Mouse (Mus musculus): ENCODE results near the gene Pnldc1.

Gene Pnldc1

DNA sequence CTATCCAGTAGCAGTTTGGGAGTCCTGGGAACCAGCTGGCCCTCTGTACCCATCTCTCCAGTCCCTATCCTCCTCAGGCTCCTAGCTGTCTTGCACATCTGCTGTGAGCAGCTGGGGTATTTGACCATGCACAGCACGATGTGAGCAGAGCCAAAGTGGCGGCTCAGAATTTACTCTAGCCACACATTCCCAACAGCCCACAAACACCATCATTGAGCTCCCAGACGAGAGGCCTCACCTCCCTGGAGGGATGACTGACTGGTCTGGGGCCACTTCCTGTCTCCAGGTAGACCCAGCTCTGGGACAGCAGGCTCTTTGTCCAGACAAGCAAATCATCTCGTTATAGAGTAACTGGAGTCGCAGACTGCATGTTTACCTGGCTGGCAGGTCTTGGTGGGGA is 64.2 kb downstream of the Pnldc1 start:
- POLR2A ChIA-PET, result interaction anchor here in 1 of 4 experiments (0.6 kb wide), 1 partner anchor 9 kb away, joined by 4 read pairs; no protein-coding TSS in a partner anchor

DNA sequence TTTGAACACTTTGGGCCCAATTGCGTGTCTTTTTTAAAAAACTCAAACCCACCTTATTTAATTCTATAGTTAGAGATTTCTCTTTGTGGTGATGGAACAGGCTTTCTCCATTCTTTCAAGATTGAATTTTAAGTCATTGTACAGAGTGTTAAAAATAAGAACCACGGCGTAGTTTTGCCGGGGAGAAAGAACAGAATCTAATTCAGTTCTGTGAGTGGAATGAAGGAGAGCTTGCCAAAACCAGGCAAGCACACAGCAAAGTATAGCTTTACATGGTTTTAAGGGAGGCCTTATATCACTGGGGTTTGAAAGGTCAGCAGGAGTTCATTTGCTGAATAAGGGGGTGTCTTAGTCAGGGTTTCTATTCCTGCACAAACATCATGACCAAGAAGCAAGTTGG is 65.5 kb downstream of the Pnldc1 start:
- POLR2A ChIA-PET, result interaction anchor here in 1 of 4 experiments (0.6 kb wide), 1 partner anchor 54 kb away, joined by 4 read pairs; no protein-coding TSS in a partner anchor
- CTCF ChIA-PET, result no interaction called here

More for the DNA sequence above, 64.2 kb downstream of the Pnldc1 start:
- CTCF ChIA-PET, result interaction anchor here in 1 of 4 experiments (1.2 kb wide), 1 partner anchor 12 kb away, joined by 4 read pairs; no protein-coding TSS in a partner anchor

GRCm38 (mm10) chr17:12843826-12844225 is 66.2 kb downstream of the Pnldc1 start:
- ChIA-PET CTCF (no interaction called here), POLR2A (no interaction called here)

DNA sequence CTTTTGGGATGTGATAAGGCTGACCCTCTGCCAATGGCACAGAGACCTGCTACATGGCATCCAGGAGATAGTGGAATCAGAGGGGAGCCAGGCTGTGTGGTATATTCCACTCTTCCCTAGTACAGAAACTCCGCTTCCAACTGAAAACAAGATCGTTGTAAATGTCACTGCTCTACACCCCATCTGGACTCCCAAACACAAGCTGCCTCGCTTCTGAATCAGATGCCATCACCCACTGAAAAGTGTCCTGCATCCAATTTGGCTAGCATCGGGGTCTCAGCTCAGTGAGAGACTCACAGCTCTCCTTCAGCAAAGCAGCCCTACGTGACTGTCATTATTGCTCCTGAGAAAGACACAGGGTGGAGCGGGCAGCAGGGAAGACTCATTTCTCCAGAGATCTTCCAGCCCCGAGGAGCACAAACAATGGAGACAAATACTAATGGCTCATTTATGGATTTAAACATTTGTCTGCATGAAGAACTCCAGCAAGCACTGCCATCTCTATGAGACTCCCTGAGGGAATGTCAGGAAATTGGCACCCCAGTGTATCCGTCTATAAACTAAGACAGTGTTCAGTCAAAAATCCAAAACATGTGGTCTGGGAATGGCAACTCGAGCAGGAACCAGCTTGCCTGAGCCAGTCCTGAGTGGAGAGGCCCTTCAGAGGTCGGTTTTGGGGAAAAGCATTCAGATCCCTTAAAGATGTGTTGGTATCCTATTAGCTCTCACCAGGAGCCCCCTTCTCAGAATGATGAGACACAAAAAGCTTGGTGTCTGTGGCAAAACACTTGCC is 70.4 kb downstream of the Pnldc1 start:
- CTCF ChIA-PET, result interaction anchor here in 1 of 4 experiments (2.3 kb wide), 1 partner anchor 19 kb away, joined by 6 read pairs; no protein-coding TSS in a partner anchor
- POLR2A ChIA-PET, result interaction anchor here in 1 of 4 experiments (0.6 kb wide), 1 partner anchor 113 kb away, joined by 3 read pairs; no protein-coding TSS in a partner anchor

Data from embryonic stem cell, embryonic (primary cell).